Mouse (Mus musculus): ENCODE results near the gene Slc39a11. TPM values are rescaled to one million over a fixed set of nuclear protein-coding genes. Genes with fewer than 3 reads are reported as not detected.

The Slc39a11 gene
- total RNA-seq, 2 experiments from 2014 or later = 6.3 to 7.5 TPM

DNA sequence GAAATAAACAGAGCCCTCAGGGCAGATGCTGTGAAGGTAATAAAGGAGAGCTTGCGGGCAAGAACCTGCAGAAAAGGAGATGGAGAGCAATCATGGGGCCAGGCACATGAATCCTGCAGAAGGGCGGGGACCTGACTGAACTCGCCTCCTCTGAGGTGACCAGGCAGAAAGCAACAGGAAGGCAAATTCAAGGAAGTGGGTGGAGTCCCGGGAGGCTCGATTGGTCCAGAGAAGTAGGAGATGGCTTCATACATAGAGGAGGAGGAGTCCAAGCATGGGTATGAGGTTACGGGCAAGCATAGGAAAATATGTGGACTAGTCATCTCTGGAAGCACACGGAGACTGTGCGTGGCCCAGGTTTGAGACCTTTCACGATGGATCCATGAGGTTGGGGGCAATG is 212.5 kb downstream of the Slc39a11 start:
- ATAC-seq (replicated peaks; ENCODE audit: low FRiP score, poor library complexity, severe bottlenecking) = no peak

DNA sequence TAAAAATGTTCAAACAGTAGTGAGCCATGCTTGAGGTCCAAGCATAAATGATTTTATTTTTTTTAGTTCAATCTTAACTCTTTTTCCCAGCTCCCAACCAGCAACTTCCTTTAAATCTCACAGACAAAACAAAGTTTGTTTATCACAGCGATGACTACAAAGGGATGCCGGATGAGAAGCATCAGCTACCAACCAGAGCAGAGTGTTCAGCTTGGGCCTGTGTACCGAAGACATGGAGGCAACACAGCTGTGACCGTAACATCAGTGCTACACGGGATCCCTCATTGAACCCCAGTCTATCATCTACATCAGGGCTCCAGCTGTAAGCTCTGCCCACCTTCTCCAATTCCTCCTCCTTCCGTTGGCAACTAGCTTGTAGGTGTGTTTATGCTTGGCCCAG is 213.6 kb downstream of the Slc39a11 start:
- no peak for ATAC-seq (replicated peaks; ENCODE audit: low FRiP score, poor library complexity, severe bottlenecking)

DNA sequence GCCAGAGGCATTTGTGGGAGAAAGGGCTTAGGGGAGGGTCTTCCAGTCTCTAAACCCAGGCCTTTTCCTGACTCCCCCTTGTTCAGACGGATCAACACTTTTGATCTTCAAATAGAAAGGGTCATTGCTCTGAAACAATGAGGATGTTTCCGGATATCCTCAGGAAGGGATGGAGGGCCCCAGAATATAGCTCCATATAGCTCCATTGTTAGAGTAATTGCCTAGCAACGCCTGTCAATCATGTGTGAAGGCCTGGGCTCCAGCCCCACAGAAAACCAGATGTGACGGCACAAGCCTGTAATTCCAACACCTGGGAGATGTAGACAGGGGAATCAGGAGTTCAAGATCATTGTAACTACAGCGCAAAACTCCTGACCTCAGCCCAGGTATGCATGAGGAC is 214.2 kb downstream of the Slc39a11 start:
- no peak for ATAC-seq (replicated peaks; ENCODE audit: low FRiP score, poor library complexity, severe bottlenecking)

DNA sequence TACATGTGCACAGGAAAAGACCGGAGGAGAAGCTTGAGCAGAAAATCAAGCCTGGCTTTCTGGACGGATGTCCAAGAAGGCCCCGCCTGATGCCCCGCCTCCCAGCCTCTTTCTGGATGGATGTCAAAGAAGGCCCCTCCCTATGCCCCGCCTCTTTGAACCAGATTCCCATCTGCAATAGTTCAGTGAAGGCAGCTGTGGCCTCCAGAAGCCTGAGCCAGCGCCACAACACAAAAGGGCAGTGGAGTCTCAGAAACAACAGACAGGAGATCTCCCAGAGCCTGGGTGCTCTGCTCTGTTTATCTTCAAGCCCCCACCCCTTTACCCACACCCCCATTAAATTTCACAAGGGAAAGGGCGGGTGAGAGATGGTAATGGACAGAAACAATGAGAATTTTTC is 218.7 kb downstream of the Slc39a11 start:
- no peak for ATAC-seq (replicated peaks; ENCODE audit: low FRiP score, poor library complexity, severe bottlenecking)

DNA sequence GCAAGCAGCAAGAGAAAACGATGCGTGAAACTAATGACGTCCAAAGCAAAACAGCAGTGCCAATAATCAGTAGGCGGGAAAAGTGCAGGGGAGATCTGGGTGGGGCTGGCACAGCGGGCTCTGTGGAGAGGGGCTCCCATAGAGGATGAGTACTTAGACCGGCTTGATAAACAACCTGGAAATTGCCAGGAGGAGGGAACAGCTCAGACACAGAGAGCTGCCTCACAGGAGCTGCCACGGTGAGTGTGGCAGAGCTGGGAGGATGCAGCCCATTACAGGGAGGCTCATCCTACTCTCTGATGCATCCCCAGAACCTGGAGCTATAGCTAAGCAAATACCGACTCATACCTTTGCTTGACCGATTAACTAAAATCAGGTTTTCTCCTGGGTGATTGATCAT is 224.0 kb downstream of the Slc39a11 start:
- no peak for ATAC-seq (replicated peaks; ENCODE audit: low FRiP score, poor library complexity, severe bottlenecking)

DNA sequence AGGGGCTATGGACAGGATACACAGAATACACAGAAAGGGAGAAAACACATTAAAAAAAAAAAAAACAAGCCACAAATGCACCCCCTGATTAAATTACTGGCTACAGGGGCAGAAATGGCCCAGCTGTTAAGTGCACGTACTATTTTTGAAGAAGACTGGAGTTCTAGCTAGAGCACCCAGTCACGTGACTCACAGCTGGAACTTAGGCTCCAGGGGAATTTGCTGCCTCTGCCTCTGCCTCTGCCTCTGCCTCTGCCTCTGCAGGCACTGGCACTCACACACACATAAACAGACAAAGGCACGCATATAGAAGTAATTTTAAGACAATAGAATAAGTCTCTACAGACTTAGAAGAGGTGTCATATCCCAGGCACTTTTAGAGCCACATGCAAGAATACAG is 224.4 kb downstream of the Slc39a11 start:
- ATAC-seq (replicated peaks; ENCODE audit: low FRiP score, poor library complexity, severe bottlenecking) = no peak

DNA sequence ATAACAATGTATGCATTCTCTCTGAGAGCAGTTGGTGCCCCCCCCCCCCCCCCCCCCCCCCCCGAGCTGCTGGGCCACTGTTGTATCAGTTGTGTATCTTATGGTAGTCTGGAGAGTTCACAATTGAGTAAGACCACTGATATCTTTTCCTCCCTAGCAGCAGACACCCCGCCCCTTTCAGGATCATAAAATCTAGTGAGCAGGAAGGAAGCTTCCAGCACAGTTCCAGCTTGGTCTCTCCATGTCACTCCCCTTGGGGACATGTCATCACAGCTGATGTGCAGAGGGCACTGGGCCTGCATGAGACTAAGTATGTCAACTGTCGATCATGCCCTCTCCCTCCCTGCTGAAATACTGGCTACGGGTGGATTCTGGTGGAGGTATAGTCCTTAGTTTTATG is 225.1 kb downstream of the Slc39a11 start:
- no peak for ATAC-seq (replicated peaks; ENCODE audit: low FRiP score, poor library complexity, severe bottlenecking)

DNA sequence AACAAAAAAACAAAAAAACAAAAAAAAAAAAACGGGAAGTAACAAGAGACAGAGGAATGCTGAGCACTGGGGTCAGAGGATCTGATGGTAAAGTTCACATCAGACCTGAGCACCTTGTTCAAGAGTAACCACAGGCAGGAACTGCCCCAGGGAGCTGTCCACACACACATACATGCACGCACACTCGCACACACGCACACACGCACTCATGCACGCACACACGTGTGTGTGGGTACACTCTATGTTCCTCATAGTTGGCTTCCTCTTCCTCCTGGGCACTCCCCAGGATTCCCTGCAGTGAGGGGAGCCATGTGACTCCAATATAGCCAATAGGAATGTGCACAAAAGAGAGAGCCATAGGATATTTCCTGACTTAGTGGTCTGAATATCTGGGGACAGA is 227.3 kb downstream of the Slc39a11 start:
- ATAC-seq (replicated peaks; ENCODE audit: low FRiP score, poor library complexity, severe bottlenecking) = no peak

DNA sequence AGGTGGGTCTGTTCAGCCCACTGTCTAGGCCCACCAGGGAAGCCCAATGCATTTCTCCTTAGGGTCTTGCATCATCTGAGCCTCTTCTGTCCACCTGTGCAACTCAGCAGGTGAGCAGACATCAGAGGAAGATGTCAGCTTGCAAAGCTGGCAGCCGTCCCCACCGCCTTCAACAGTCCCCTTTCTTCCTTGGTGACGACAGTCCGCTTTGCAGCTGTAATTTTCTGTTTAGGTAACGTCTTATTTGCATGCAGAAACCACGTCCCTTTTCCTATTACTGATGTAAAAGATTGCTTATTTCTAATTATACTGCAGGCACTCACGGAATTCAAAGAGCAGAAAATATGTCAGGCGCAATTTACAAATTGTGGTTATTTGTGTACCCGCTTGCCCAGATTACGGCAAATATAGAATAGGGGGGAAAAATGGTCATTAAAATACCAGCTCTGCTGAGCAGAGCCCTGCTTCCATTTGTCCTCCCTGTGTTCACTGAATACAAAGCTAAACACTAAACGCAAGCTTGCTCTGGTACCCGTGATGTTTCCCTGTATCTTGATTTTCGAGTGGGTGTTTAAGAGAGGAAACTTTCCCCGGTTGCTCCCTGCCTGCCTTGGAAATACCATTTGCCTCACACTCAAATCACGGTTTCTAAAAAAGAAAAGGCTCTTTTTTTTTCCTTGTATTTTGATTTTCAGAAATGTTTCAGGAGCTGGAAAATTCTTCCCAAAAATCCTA is 230.8 kb downstream of the Slc39a11 start:
- no peak for ATAC-seq (replicated peaks; ENCODE audit: low FRiP score, poor library complexity, severe bottlenecking)

DNA sequence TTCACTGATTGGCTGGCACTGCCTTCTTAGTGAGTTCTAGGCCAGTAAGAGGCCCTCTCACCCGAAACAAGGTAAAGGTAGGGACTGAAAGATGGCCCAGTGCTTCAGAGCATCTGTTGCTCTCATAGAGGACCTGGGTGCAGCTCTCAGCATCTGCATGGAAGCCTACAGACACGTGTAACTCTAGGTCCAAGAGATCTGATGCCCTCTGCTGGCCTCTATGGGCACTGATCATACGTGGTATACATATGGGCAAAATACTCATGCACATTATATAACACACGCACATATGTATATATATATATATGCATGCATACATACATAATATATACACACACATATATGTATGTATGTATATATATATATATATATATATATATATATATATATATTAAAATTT is 231.9 kb downstream of the Slc39a11 start:
- no peak for ATAC-seq (replicated peaks; ENCODE audit: low FRiP score, poor library complexity, severe bottlenecking)

DNA sequence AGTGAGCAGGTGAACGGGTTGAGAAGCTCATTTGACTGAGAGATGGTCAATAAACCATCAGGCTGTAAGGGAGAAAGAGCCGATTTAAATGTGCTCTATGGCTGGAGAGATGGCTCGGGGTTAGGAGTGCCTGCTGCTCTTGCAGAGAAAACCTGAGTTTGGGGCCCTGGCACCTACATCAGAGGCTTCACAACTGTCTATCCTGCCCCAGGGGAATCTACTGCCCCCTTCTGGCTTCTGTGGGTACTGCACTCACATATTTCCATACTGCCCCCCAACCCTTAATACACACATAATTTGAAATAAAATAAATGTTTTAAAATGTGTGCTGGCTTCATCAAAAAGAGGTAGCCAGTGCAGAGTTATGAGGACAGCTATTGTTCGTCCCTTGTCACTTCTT is 237.3 kb downstream of the Slc39a11 start:
- ATAC-seq (replicated peaks; ENCODE audit: low FRiP score, poor library complexity, severe bottlenecking) = no peak

DNA sequence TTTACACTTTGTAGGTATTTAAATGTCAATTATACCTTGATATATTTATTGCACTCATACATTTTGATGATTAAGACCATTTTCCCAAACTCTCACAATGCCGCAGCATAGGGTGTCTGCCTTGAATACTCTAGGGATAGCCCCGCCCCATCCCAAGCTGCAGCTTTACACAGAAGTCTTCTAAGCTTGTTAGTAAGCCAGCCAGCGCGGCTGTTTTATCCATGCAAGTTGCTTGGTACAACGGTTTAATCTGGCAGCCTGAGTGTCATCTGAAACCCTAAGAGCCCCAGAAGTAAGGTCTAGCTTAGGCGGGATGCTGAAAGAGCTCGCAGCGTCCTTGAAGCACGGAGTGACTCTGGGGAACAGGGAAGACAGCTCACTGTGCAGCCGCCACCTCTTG is 238.1 kb downstream of the Slc39a11 start:
- no peak for ATAC-seq (replicated peaks; ENCODE audit: low FRiP score, poor library complexity, severe bottlenecking)

DNA sequence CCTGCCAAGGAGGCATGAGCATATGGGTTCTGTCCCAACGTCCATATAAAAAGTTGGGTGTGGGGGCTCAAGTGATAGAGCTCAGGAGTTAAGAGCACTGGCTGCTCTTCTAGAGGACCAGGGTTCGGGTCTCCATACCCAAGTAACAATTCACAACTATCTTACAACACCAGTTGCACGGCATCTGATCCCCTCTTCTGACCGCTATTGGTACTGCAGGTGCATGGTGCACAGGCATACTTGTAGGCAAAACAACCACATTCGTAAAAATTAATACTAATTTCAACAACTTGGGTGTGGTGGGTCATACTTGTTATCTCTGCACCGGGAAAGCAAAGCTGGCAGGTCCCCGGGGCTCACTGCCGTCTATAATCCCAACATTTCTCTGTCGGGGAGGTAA is 240.8 kb downstream of the Slc39a11 start:
- no peak for ATAC-seq (replicated peaks; ENCODE audit: low FRiP score, poor library complexity, severe bottlenecking)

DNA sequence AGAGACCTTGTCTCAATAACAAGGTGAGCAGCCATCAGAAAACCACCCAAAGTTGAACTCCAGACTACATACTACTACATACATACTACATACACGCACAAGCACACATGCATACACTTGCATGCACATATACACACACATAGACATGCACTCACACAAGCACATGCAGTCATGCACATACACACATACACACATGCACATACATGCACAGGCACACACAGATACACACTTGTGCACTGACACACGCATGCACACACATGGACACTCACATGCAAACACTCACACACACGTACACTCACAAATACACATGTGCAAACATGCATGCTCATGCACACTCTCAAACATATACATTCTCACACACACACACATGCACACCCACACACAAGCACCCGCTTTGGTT is 242.4 kb downstream of the Slc39a11 start:
- ATAC-seq (replicated peaks; ENCODE audit: low FRiP score, poor library complexity, severe bottlenecking) = no peak

DNA sequence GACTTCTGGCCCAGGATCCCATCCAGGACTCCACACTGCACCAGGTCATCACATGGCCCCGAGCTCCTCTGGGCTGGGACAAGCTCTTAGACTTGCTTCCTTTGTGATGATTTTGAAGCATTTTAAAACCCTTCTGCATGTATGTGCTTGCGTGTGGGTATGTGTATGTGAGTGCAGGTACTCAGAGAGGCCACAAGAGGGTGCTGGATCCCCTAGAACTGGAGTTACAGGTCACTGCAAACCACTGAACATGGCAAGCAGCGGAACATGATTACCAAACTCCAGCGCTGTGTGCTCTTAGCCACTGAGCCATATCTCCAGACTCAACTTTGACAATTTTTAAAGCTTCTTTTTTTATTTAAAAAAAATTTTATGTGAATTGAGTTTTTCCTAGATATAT is 249.0 kb downstream of the Slc39a11 start:
- no peak for ATAC-seq (replicated peaks; ENCODE audit: low FRiP score, poor library complexity, severe bottlenecking)

DNA sequence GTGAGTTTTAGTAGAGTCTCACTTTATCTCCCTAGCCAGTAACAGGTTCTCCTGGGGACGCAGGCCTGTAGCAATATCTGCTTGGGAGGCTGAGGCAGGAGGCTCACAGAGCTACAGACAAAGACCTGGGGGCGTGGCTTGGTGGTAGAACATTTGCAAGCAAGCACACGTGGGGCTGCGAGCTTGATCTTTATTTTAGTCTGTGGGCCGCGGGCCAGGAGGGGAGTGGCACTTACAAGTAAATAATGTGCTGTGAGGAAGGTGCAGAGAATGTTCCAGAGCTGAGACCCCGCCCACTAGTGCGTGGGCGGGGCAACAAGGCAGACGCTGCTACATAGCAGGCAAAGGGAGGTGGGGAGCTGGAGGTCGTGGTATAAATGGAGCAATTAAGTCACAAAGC is 250.3 kb downstream of the Slc39a11 start:
- no peak for ATAC-seq (replicated peaks; ENCODE audit: low FRiP score, poor library complexity, severe bottlenecking)

DNA sequence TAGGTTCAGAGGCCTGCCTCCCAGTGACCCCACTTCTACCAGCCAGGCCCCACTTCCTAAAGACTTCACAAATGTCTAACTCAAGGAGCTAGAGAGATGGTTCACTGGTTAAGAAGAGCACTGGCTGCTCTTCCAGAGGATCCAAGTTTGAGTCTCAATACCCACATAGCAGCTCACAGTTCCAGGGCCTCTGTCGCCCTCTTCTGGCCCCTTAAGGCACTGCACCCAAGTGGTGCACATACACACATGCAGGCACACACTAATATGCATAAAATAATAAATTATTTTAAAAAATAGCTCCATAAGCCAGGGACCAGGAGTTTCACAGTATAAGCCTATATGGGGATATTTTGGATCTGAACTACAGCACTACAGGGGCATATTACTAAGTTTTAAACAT is 252.5 kb downstream of the Slc39a11 start:
- ATAC-seq (replicated peaks; ENCODE audit: low FRiP score, poor library complexity, severe bottlenecking) = no peak

DNA sequence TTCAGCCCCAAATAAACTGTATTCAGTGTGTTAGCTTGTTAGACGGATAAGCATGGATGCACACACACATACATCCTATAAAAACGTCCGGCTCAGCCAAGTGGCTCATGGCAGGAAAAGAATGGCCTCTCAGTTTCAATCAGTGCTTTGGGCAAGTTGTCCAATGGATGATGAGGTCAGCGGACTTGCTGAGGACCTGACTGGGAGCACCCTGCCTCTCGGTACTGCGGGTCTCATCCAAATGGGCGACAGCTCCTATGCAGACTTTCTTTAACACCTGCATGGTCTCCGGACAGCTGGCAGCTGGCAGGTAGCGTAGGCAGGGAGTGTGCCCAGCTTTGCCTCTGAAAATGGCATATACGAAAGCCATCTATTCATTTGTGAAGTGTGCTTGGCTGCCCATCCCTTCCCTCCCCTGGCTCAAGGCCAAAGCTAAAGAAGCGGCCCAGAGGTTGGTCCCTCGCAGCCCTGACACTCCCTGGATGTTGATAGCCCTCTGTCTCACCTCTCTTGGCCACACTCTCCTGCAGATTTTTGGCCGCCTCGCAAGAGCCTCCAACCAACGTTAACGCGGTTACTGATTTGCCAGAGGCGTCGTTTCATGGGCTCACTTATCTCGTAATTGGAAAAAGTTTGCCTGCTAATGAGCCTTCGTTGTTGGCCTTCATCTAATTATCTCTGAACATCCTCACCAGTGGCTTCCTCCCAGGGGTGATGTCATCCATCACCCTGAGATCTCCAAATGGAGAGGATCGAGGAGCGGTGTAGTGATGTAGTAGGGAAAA is 256.3 kb downstream of the Slc39a11 start:
- ATAC-seq (replicated peaks; ENCODE audit: low FRiP score, poor library complexity, severe bottlenecking) = no peak

DNA sequence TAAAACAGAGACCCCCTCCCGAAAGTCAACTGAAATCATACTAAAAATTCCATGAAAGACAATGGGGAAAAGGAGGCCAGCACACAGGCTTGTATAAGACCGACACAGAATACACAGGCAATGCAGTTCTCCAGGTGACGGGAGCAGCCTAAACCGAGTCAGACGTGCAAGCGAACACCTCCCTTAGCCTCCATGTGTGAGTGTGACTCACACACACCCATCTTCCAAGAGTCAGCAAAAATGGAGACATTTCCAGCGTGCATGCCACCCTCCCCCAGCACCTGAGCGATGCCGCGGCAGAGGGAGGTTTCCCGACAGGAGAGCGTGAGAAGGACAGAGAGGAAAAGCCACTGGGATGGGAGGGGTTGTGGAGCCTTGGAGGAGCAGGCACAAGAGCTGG is 258.2 kb downstream of the Slc39a11 start:
- ATAC-seq (replicated peaks; ENCODE audit: low FRiP score, poor library complexity, severe bottlenecking) = 0 out of 2 replicates have a peak, but pooled peaks have one; percentile 25

DNA sequence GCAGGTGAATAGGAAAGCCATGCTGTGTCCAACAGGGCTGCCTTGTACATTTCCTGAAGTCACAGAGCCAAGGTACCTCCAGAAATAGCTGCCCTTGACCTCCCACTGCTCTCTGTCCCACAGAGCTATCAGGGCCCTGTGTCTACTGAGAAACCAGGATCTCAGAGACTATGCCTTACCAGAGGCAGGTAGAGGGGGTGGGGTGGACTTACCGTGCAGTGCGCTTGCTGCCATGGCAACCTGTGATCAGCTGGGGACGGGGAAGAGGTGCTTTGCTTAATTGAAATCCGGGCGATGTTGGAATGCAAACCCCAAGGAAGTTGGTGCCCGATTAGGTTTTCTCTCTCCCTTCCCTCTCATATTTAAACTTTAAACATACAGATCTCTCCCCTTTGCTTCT is 260.2 kb downstream of the Slc39a11 start:
- ATAC-seq (replicated peaks; ENCODE audit: low FRiP score, poor library complexity, severe bottlenecking) = no peak
